16 mouse cellular contexts compared by ENCODE assay signal in the genomic region with DNA sequence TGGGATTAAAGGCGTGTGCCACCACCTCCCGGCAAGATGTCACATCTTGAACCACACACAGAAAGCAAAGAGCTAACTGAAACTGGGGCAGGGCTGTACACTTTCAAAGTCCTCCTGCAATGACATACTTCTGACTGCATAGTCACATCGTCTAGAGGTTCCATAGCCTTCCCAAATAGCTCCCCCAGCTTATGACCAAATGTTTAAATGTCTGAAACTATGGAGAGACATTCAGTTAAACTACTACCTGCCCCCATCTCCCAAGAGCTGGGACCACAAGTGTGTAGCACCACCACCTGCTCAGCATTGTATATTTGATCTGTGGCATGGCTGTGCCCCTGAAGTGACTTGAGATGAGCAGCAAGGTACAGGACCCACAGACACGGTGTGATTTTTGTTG. TPM values are rescaled to one million over a fixed set of nuclear protein-coding genes. Genes with fewer than 3 reads are reported as not detected.
A peak's percentile ranks its signal among the peaks of the same experiment; 100 is the strongest.
DNase-seq lines count a peak whose midpoint lies in the region; TF ChIP-seq lines count a peak whose summit lies in the region.
"Had no signal": no experiment of that assay in that cellular context is flagged by ENCODE, and none has a peak within 500 bp of the region (broad histone marks: within the 10 kb centered on the region; RNA-seq: fewer than 3 reads in every experiment).

No protein-coding gene starts in this region.

- TF ChIP-seq POLR2A in heart, adult 2 months (IDR thresholded peaks at IDR 0.05; ENCODE audit: insufficient read depth, low read depth, low read length), result no peak

- no peaks in the 10 kb centered on the region for H3K36me3 ChIP-seq in heart, adult 2 months (ENCODE audit: control insufficient read depth, insufficient read depth, low read length)
- no peaks in the 10 kb centered on the region for H3K36me3 ChIP-seq in hindbrain, embryonic 10.5 days
- H3K36me3 ChIP-seq: heart, embryonic 10.5 days; kidney, embryonic 15.5 days; limb, embryonic 15.5 days; neural tube, embryonic 15.5 days had no signal

- 0 out of 2 replicates have a peak, but pooled peaks cover 2% of the 10 kb centered on the region for H3K27me3 ChIP-seq in heart, adult 2 months (ENCODE audit: control insufficient read depth, insufficient read depth, low read length)
- H3K27me3 ChIP-seq in hindbrain, embryonic 10.5 days (ENCODE audit: insufficient read depth, poor library complexity, severe bottlenecking), result peaks cover 31% of the 10 kb centered on the region
- H3K27me3 ChIP-seq: neural tube, embryonic 15.5 days had no signal

- no peaks in the 10 kb centered on the region for H3K9me3 ChIP-seq in hindbrain, embryonic 10.5 days
- H3K9me3 ChIP-seq: heart, embryonic 10.5 days; kidney, embryonic 15.5 days; limb, embryonic 15.5 days; neural tube, embryonic 15.5 days had no signal

- H3K4me1 ChIP-seq in heart, adult 2 months (ENCODE audit: control insufficient read depth, insufficient read depth, low read length), result peaks cover 6% of the 10 kb centered on the region
- H3K4me1 ChIP-seq in brown adipose tissue, adult 24 weeks (ENCODE audit: control insufficient read depth, insufficient read depth, insufficient read length, low read length), result peaks cover 13% of the 10 kb centered on the region
- H3K4me1 ChIP-seq in hindbrain, embryonic 10.5 days (replicated peaks), result peaks cover 36% of the 10 kb centered on the region

- DNase-seq in heart, adult 2 months, result no peak
- no peak for DNase-seq in heart, postnatal 10 days
- DNase-seq in CD4-positive helper T cell, adult 2 months (ENCODE audit: low read depth, low spot score), result peak; percentile 31
- DNase-seq in thymus, postnatal 14 days, result peak; percentile 37
- DNase-seq in hindbrain, embryonic 10.5 days (ENCODE audit: low spot score), result no peak
- DNase-seq in kidney, adult 8-10 months, result no peak
- no peak for DNase-seq in left cerebral cortex, postnatal 4 days
- DNase-seq: adrenal gland, postnatal 25 days; cerebellum, adult 11-12 months; cerebellum, postnatal 10 days; kidney, postnatal 4 days had no signal

- WGBS in heart, adult 2 months, result 90% methylated on average over 4 of the region's 4 CpGs
- 89% methylated on average over 4 of the region's 4 CpGs for WGBS in hindbrain, embryonic 10.5 days

- no peak for TF ChIP-seq CTCF in heart, adult 2 months (IDR thresholded peaks at IDR 0.05)

- no peak overlapping the region for H3K9ac ChIP-seq in heart, adult 2 months (ENCODE audit: low read depth, low read length)
- H3K9ac ChIP-seq: kidney, embryonic 15.5 days; limb, embryonic 15.5 days; neural tube, embryonic 15.5 days had no signal

- H3K27ac ChIP-seq in heart, adult 2 months, result peak overlapping the region; percentile 0; the same call in 1 of the 2 replicates
- H3K27ac ChIP-seq in brown adipose tissue, adult 24 weeks (replicated peaks; ENCODE audit: low read depth, low read length), result peak overlapping the region; percentile 83
- no peak overlapping the region for H3K27ac ChIP-seq in hindbrain, embryonic 10.5 days
- H3K27ac ChIP-seq: heart, embryonic 10.5 days; kidney, embryonic 15.5 days; limb, embryonic 15.5 days; neural tube, embryonic 15.5 days had no signal

- no peaks in the 10 kb centered on the region for H3K79me2 ChIP-seq in heart, adult 2 months (replicated peaks; ENCODE audit: control insufficient read depth, insufficient read depth, low read length)

- no peak for TF ChIP-seq EP300 in heart, adult 2 months (IDR thresholded peaks at IDR 0.05; ENCODE audit: insufficient read depth, low read depth, low read length)

- H3K4me3 ChIP-seq in heart, adult 2 months, result no peak overlapping the region
- no peak overlapping the region for H3K4me3 ChIP-seq in brown adipose tissue, adult 24 weeks (ENCODE audit: insufficient read depth, low read depth, low read length)
- no peak overlapping the region for H3K4me3 ChIP-seq in hindbrain, embryonic 10.5 days
- H3K4me3 ChIP-seq: kidney, embryonic 15.5 days; limb, embryonic 15.5 days; neural tube, embryonic 15.5 days had no signal

- intact Hi-C loops in heart, adult 2 months (cut with DNase I), result loop anchor here (5.0 kb wide), 2 partner anchors 44 to 84 kb away; no protein-coding TSS in a partner anchor
- intact Hi-C loops in heart, postnatal 10 days (cut with DNase I), result no loop called here
- intact Hi-C loops in left cerebral cortex, postnatal 4 days (cut with DNase I), result no loop called here

RNA-seq across cellular contexts. Expression of a gene that starts 52.1 kb away (rescaled TPM):
- total RNA-seq in heart, adult 2 months (2021), result 10 to 100 TPM; 18.5 to 20.5 TPM
- polyA plus RNA-seq in heart, adult 2 months (2012; rRNA removed), result 2.5 and 5.9 TPM in 2 replicates
- 10 to 100 TPM; 17.6 to 21.0 TPM for total RNA-seq in heart, postnatal 10 days (2021)
- 9.5 and 12.2 TPM in 2 replicates for polyA plus RNA-seq in brown adipose tissue, adult 24 weeks (2012; ENCODE audit: insufficient read depth, insufficient read length, missing spikeins)
- 12.0 and 13.9 TPM in 2 replicates for polyA plus RNA-seq in hindbrain, embryonic 10.5 days (2016; fragmentation: Nextera tagmentation; extraction: Ambion mirVana)
- total RNA-seq in left cerebral cortex, postnatal 4 days (2021), result 1 to 10 TPM; 7.6 to 9.8 TPM

Comparison
In these comparisons a context has a peak if more than half of its experiments do, and no peak if none do; other contexts are left out.
1. DNase-seq: peak in CD4-positive helper T cell, adult 2 months (single experiment) and thymus, postnatal 14 days (single experiment); none in heart, adult 2 months (0 of 2), heart, postnatal 10 days (0 of 2), hindbrain, embryonic 10.5 days (single experiment), kidney, adult 8-10 months (0 of 2) and left cerebral cortex, postnatal 4 days (single experiment).